Mouse (Mus musculus): Measurements from ENCODE around the gene Borcs7. TPM values are rescaled to one million over a fixed set of nuclear protein-coding genes. Genes with fewer than 3 reads are reported as not detected.

Gene Borcs7
- polyA plus RNA-seq (2012; fragmentation: generic; extraction: Trizol), result 5.3 TPM

- peak within 1 kb of the TSS; percentile 37 for H3K4me3 ChIP-seq
- no peaks in the 10 kb centered on the region for H3K36me3 ChIP-seq (ENCODE audit: control insufficient read depth, insufficient read depth)
- H3K79me2 ChIP-seq (ENCODE audit: control insufficient read depth, insufficient read depth), result no peaks in the 10 kb centered on the region
- peak within 1 kb of the TSS; percentile 98 for H3K4me2 ChIP-seq (ENCODE audit: low read depth)
- no peaks in the 10 kb centered on the region for H3K27me3 ChIP-seq (ENCODE audit: control insufficient read depth, insufficient read depth, insufficient read length)
- TF ChIP-seq TCF12 (IDR thresholded peaks at IDR 0.05; ENCODE audit: insufficient read depth, poor library complexity, severe bottlenecking) (no peak), POLR2A (IDR thresholded peaks at IDR 0.05; ENCODE audit: insufficient read length, low read depth) (peak; percentile 68), POLR2AphosphoS2 (IDR thresholded peaks at IDR 0.05; ENCODE audit: insufficient read length, low read depth) (peak; percentile 66)
- peak within 1 kb of the TSS; percentile 30 for H3ac ChIP-seq (ENCODE audit: control insufficient read depth, insufficient read length)
Observed at GRCm38 (mm10) chr19:46689460-46690372, at the start of gene Borcs7. Gene Borcs7 (plus strand): TSS chr19:46689906.

GRCm38 (mm10) chr19:46640780-46641179 lies 48.9 kb upstream of the Borcs7 start:
- H3K4me2 ChIP-seq (ENCODE audit: low read depth), result no peak overlapping the region
- H3K27me3 ChIP-seq (ENCODE audit: control insufficient read depth, insufficient read depth, insufficient read length), result no peaks in the 10 kb centered on the region
- peaks cover 13% of the 10 kb centered on the region for H3K79me2 ChIP-seq (ENCODE audit: control insufficient read depth, insufficient read depth)
- TF ChIP-seq MAX (IDR thresholded peaks at IDR 0.05; ENCODE audit: low read depth) (no peak), POLR2AphosphoS2 (IDR thresholded peaks at IDR 0.05; ENCODE audit: insufficient read length, low read depth) (no peak), MYOG (IDR thresholded peaks at IDR 0.05; ENCODE audit: control insufficient read depth in 1 of 3, insufficient read depth in 1 of 3, insufficient read length in 2 of 3, low read depth in 2 of 3) (no peak), REST (IDR thresholded peaks at IDR 0.05; ENCODE audit: insufficient read depth, insufficient read length) (no peak), TCF3 (IDR thresholded peaks at IDR 0.05; ENCODE audit: insufficient read length, low read depth) (no peak), USF1 (IDR thresholded peaks at IDR 0.05; ENCODE audit: low read depth) (no peak), MYOD1 (IDR thresholded peaks at IDR 0.05; ENCODE audit: control insufficient read depth in 1 of 3, insufficient read length in 2 of 3, low read depth in 2 of 3) (no peak), SRF (IDR thresholded peaks at IDR 0.05; ENCODE audit: control insufficient read depth, insufficient read length, low read depth) (no peak), E2F4 (IDR thresholded peaks at IDR 0.05; ENCODE audit: insufficient read depth) (no peak), TCF12 (IDR thresholded peaks at IDR 0.05; ENCODE audit: insufficient read depth, poor library complexity, severe bottlenecking) (no peak), POLR2A (IDR thresholded peaks at IDR 0.05; ENCODE audit: insufficient read length, low read depth) (no peak), CEBPB (IDR thresholded peaks at IDR 0.05; ENCODE audit: insufficient read depth, poor library complexity, severe bottlenecking) (no peak)
- no peaks in the 10 kb centered on the region for H3K36me3 ChIP-seq (ENCODE audit: control insufficient read depth, insufficient read depth)
- H3ac ChIP-seq (ENCODE audit: control insufficient read depth, insufficient read length), result no peak overlapping the region
- H3K4me3 ChIP-seq, result no peak overlapping the region

- H3K79me2 ChIP-seq (ENCODE audit: control insufficient read depth, insufficient read depth), result peaks cover 13% of the 10 kb centered on the region
- peak overlapping the region; percentile 52 for H3K4me2 ChIP-seq (ENCODE audit: low read depth)
- no peak overlapping the region for H3ac ChIP-seq (ENCODE audit: control insufficient read depth, insufficient read length)
- H3K36me3 ChIP-seq (ENCODE audit: control insufficient read depth, insufficient read depth), result no peaks in the 10 kb centered on the region
- H3K4me3 ChIP-seq, result no peak overlapping the region
- H3K27me3 ChIP-seq (ENCODE audit: control insufficient read depth, insufficient read depth, insufficient read length), result no peaks in the 10 kb centered on the region
- TF ChIP-seq MAX (IDR thresholded peaks at IDR 0.05; ENCODE audit: low read depth) (no peak), REST (IDR thresholded peaks at IDR 0.05; ENCODE audit: insufficient read depth, insufficient read length) (no peak), TCF3 (IDR thresholded peaks at IDR 0.05; ENCODE audit: insufficient read length, low read depth) (no peak), SRF (IDR thresholded peaks at IDR 0.05; ENCODE audit: control insufficient read depth, insufficient read length, low read depth) (no peak), CEBPB (IDR thresholded peaks at IDR 0.05; ENCODE audit: insufficient read depth, poor library complexity, severe bottlenecking) (no peak), E2F4 (IDR thresholded peaks at IDR 0.05; ENCODE audit: insufficient read depth) (no peak), MYOG (IDR thresholded peaks at IDR 0.05; ENCODE audit: control insufficient read depth in 1 of 3, insufficient read depth in 1 of 3, insufficient read length in 2 of 3, low read depth in 2 of 3) (no peak), MYOD1 (IDR thresholded peaks at IDR 0.05; ENCODE audit: control insufficient read depth in 1 of 3, insufficient read length in 2 of 3, low read depth in 2 of 3) (no peak), TCF12 (IDR thresholded peaks at IDR 0.05; ENCODE audit: insufficient read depth, poor library complexity, severe bottlenecking) (no peak), POLR2AphosphoS2 (IDR thresholded peaks at IDR 0.05; ENCODE audit: insufficient read length, low read depth) (no peak), POLR2A (IDR thresholded peaks at IDR 0.05; ENCODE audit: insufficient read length, low read depth) (no peak), USF1 (IDR thresholded peaks at IDR 0.05; ENCODE audit: low read depth) (no peak)
Observed at GRCm38 (mm10) chr19:46641420-46642085, 48.2 kb upstream of the Borcs7 start.

GRCm38 (mm10) chr19:46642136-46642753 lies 47.5 kb upstream of the Borcs7 start:
- H3K36me3 ChIP-seq (ENCODE audit: control insufficient read depth, insufficient read depth), result no peaks in the 10 kb centered on the region
- TF ChIP-seq REST (IDR thresholded peaks at IDR 0.05; ENCODE audit: insufficient read depth, insufficient read length) (no peak), USF1 (IDR thresholded peaks at IDR 0.05; ENCODE audit: low read depth) (no peak), CEBPB (IDR thresholded peaks at IDR 0.05; ENCODE audit: insufficient read depth, poor library complexity, severe bottlenecking) (no peak), TCF3 (IDR thresholded peaks at IDR 0.05; ENCODE audit: insufficient read length, low read depth) (no peak), SRF (IDR thresholded peaks at IDR 0.05; ENCODE audit: control insufficient read depth, insufficient read length, low read depth) (no peak), MAX (IDR thresholded peaks at IDR 0.05; ENCODE audit: low read depth) (no peak), MYOG (IDR thresholded peaks at IDR 0.05; ENCODE audit: control insufficient read depth in 1 of 3, insufficient read depth in 1 of 3, insufficient read length in 2 of 3, low read depth in 2 of 3) (no peak), E2F4 (IDR thresholded peaks at IDR 0.05; ENCODE audit: insufficient read depth) (no peak), TCF12 (IDR thresholded peaks at IDR 0.05; ENCODE audit: insufficient read depth, poor library complexity, severe bottlenecking) (no peak), MYOD1 (IDR thresholded peaks at IDR 0.05; ENCODE audit: control insufficient read depth in 1 of 3, insufficient read length in 2 of 3, low read depth in 2 of 3) (no peak), POLR2A (IDR thresholded peaks at IDR 0.05; ENCODE audit: insufficient read length, low read depth) (no peak), POLR2AphosphoS2 (IDR thresholded peaks at IDR 0.05; ENCODE audit: insufficient read length, low read depth) (no peak)
- no peak overlapping the region for H3ac ChIP-seq (ENCODE audit: control insufficient read depth, insufficient read length)
- peak overlapping the region; percentile 52 for H3K4me2 ChIP-seq (ENCODE audit: low read depth)
- H3K4me3 ChIP-seq, result no peak overlapping the region
- H3K79me2 ChIP-seq (ENCODE audit: control insufficient read depth, insufficient read depth), result peaks cover 13% of the 10 kb centered on the region
- no peaks in the 10 kb centered on the region for H3K27me3 ChIP-seq (ENCODE audit: control insufficient read depth, insufficient read depth, insufficient read length)

Measured in myocyte (in vitro differentiated cells).